18 mouse cellular contexts compared by ENCODE assay signal in genomic region chr14:9556333-9556732, GRCm38 (mm10).
DNase-seq lines count a peak whose midpoint lies in the region; ATAC-seq and TF ChIP-seq lines count a peak whose summit lies in the region.
"Had no signal": no experiment of that assay in that cellular context is flagged by ENCODE, and none has a peak within 500 bp of the region (broad histone marks: within the 10 kb centered on the region; RNA-seq: fewer than 3 reads in every experiment).

No protein-coding gene starts in this region.

- ATAC-seq in forebrain, postnatal 0 days, result no peak
- ATAC-seq in forebrain, embryonic 14.5 days, result peak; percentile 57; the same call in 1 of the 2 replicates
- ATAC-seq in limb, embryonic 11.5 days (ENCODE audit: insufficient number of reproducible peaks, low FRiP score, low TSS enrichment, low read depth), result no peak
- ATAC-seq in midbrain, postnatal 0 days (ENCODE audit: low FRiP score), result no peak
- ATAC-seq: activated CD4-positive, CD25-positive, alpha-beta regulatory T cell, adult 4 months; intestine, embryonic 15.5 days had no signal

- H3K4me1 ChIP-seq in forebrain, embryonic 10.5 days, result peaks cover 18% of the 10 kb centered on the region
- no peaks in the 10 kb centered on the region for H3K4me1 ChIP-seq in forebrain, postnatal 0 days (ENCODE audit: insufficient read depth)
- H3K4me1 ChIP-seq in forebrain, embryonic 14.5 days (ENCODE audit: control insufficient read depth, insufficient read depth, low read length), result peaks cover 11% of the 10 kb centered on the region; the same call in 1 of the 2 replicates
- peaks cover 7% of the 10 kb centered on the region; the same call in 1 of the 2 replicates for H3K4me1 ChIP-seq in limb, embryonic 11.5 days (ENCODE audit: control insufficient read depth, insufficient read depth, low read length)
- no peaks in the 10 kb centered on the region for H3K4me1 ChIP-seq in midbrain, postnatal 0 days (ENCODE audit: insufficient read depth, low read length)
- H3K4me1 ChIP-seq: intestine, embryonic 15.5 days had no signal

- no peak for TF ChIP-seq POLR2A in brain, embryonic 14.5 days (IDR thresholded peaks at IDR 0.05; ENCODE audit: borderline replicate concordance, extremely low read depth, insufficient read depth, insufficient read length, poor library complexity, severe bottlenecking)

- no peak overlapping the region for H3K4me3 ChIP-seq in forebrain, embryonic 10.5 days
- H3K4me3 ChIP-seq in forebrain, postnatal 0 days (ENCODE audit: low read depth, low read length), result no peak overlapping the region
- H3K4me3 ChIP-seq in forebrain, embryonic 14.5 days (ENCODE audit: low read depth, low read length), result no peak overlapping the region
- no peak overlapping the region for H3K4me3 ChIP-seq in limb, embryonic 11.5 days (ENCODE audit: low read depth, low read length)
- no peak overlapping the region for H3K4me3 ChIP-seq in midbrain, postnatal 0 days (ENCODE audit: low read depth, low read length)
- H3K4me3 ChIP-seq: hindbrain, embryonic 10.5 days; hindbrain, embryonic 13.5 days; intestine, embryonic 15.5 days had no signal

- no peaks in the 10 kb centered on the region for H3K36me3 ChIP-seq in forebrain, embryonic 10.5 days (replicated peaks)
- H3K36me3 ChIP-seq in forebrain, postnatal 0 days (ENCODE audit: insufficient read depth), result no peaks in the 10 kb centered on the region
- H3K36me3 ChIP-seq in forebrain, embryonic 14.5 days (ENCODE audit: control insufficient read depth, insufficient read depth, low read length), result no peaks in the 10 kb centered on the region
- H3K36me3 ChIP-seq in limb, embryonic 11.5 days (ENCODE audit: control insufficient read depth, insufficient read depth, low read length), result no peaks in the 10 kb centered on the region
- H3K36me3 ChIP-seq in midbrain, postnatal 0 days (ENCODE audit: insufficient read depth, low read length), result no peaks in the 10 kb centered on the region
- H3K36me3 ChIP-seq: hindbrain, embryonic 10.5 days; hindbrain, embryonic 13.5 days; intestine, embryonic 15.5 days had no signal

- 0 out of 2 replicates have a peak overlapping the region, but pooled peaks have one; percentile 48 for H3K27ac ChIP-seq in forebrain, embryonic 10.5 days
- H3K27ac ChIP-seq in forebrain, postnatal 0 days (ENCODE audit: low read depth, low read length), result no peak overlapping the region
- H3K27ac ChIP-seq in forebrain, embryonic 14.5 days (ENCODE audit: low read depth, low read length), result no peak overlapping the region
- H3K27ac ChIP-seq in limb, embryonic 11.5 days (replicated peaks; ENCODE audit: low read depth, low read length), result no peak overlapping the region
- no peak overlapping the region for H3K27ac ChIP-seq in midbrain, postnatal 0 days (ENCODE audit: low read depth, low read length)
- H3K27ac ChIP-seq: hindbrain, embryonic 10.5 days; hindbrain, embryonic 13.5 days; intestine, embryonic 15.5 days had no signal

- no peaks in the 10 kb centered on the region for H3K27me3 ChIP-seq in forebrain, embryonic 10.5 days (ENCODE audit: poor library complexity, severe bottlenecking)
- no peaks in the 10 kb centered on the region for H3K27me3 ChIP-seq in forebrain, postnatal 0 days (ENCODE audit: insufficient read depth, low read length)
- H3K27me3 ChIP-seq in forebrain, embryonic 14.5 days (replicated peaks; ENCODE audit: control insufficient read depth, insufficient read depth, low read length), result no peaks in the 10 kb centered on the region
- no peaks in the 10 kb centered on the region for H3K27me3 ChIP-seq in limb, embryonic 11.5 days (ENCODE audit: control insufficient read depth, insufficient read depth, low read length)
- H3K27me3 ChIP-seq in midbrain, postnatal 0 days (ENCODE audit: insufficient read depth, low read length), result no peaks in the 10 kb centered on the region
- H3K27me3 ChIP-seq: hindbrain, embryonic 13.5 days; intestine, embryonic 15.5 days had no signal

- DNase-seq in forebrain, embryonic 10.5 days (ENCODE audit: extremely low spot score, low spot score), result no peak
- DNase-seq in forebrain, postnatal 0 days, result no peak
- peak; percentile 55 for DNase-seq in brain, embryonic 14.5 days (ENCODE audit: low read depth)
- peak; percentile 33 for DNase-seq in forebrain, embryonic 14.5 days (ENCODE audit: low spot score)
- DNase-seq in limb, embryonic 11.5 days (ENCODE audit: low spot score), result peak; percentile 3
- no peak for DNase-seq in ovary, postnatal 10 days (ENCODE audit: low spot score)
- DNase-seq in midbrain, postnatal 0 days (ENCODE audit: low spot score), result no peak
- DNase-seq: adrenal gland, adult 8-10 months; adrenal gland, postnatal 25 days; cerebellum, adult 18-20 months; cerebellum, adult 9-10 months; gastrocnemius, postnatal 10 days; gastrocnemius, postnatal 36 days had no signal

- H3K4me2 ChIP-seq in forebrain, postnatal 0 days (ENCODE audit: low read depth), result no peak overlapping the region
- H3K4me2 ChIP-seq in forebrain, embryonic 14.5 days (ENCODE audit: low read length), result no peak overlapping the region
- no peak overlapping the region for H3K4me2 ChIP-seq in limb, embryonic 11.5 days (ENCODE audit: low read depth, severe bottlenecking)
- H3K4me2 ChIP-seq in midbrain, postnatal 0 days (ENCODE audit: low read depth, low read length, poor library complexity, severe bottlenecking), result no peak overlapping the region
- H3K4me2 ChIP-seq: heart, embryonic 11.5 days; hindbrain, embryonic 13.5 days; intestine, embryonic 15.5 days had no signal

- no peak overlapping the region for H3K9ac ChIP-seq in forebrain, postnatal 0 days
- no peak overlapping the region for H3K9ac ChIP-seq in forebrain, embryonic 14.5 days (ENCODE audit: low read length)
- H3K9ac ChIP-seq in limb, embryonic 11.5 days (ENCODE audit: low read length), result no peak overlapping the region
- H3K9ac ChIP-seq in midbrain, postnatal 0 days (replicated peaks; ENCODE audit: low read length, poor library complexity, severe bottlenecking), result no peak overlapping the region
- H3K9ac ChIP-seq: hindbrain, embryonic 13.5 days; intestine, embryonic 15.5 days had no signal

- H3K9me3 ChIP-seq in forebrain, embryonic 10.5 days, result no peaks in the 10 kb centered on the region
- no peaks in the 10 kb centered on the region for H3K9me3 ChIP-seq in forebrain, postnatal 0 days (ENCODE audit: low read length)
- no peaks in the 10 kb centered on the region for H3K9me3 ChIP-seq in forebrain, embryonic 14.5 days (replicated peaks; ENCODE audit: control insufficient read depth, low read length)
- H3K9me3 ChIP-seq in limb, embryonic 11.5 days (ENCODE audit: control insufficient read depth, low read length), result no peaks in the 10 kb centered on the region
- H3K9me3 ChIP-seq in midbrain, postnatal 0 days (ENCODE audit: low read length), result no peaks in the 10 kb centered on the region
- H3K9me3 ChIP-seq: hindbrain, embryonic 10.5 days; hindbrain, embryonic 13.5 days; intestine, embryonic 15.5 days had no signal

- TF ChIP-seq CTCF in forebrain, postnatal 0 days (IDR thresholded peaks at IDR 0.05; ENCODE audit: low read depth), result no peak
- TF ChIP-seq CTCF in brain, embryonic 14.5 days (IDR thresholded peaks at IDR 0.05; ENCODE audit: borderline replicate concordance, extremely low read depth, insufficient read depth, insufficient read length), result no peak
- no peak for TF ChIP-seq CTCF in midbrain, postnatal 0 days (IDR thresholded peaks at IDR 0.05)

- 66% methylated on average over 5 of the region's 5 CpGs for WGBS in forebrain, embryonic 10.5 days
- WGBS in forebrain, postnatal 0 days, result 18% methylated on average over 5 of the region's 5 CpGs
- 14% methylated on average over 5 of the region's 5 CpGs for WGBS in forebrain, embryonic 14.5 days
- whole genome bisulfite sequencing in limb, embryonic 11.5 days, result 57% methylated on average over 5 of the region's 5 CpGs
- 74% methylated on average over 5 of the region's 5 CpGs for WGBS in midbrain, postnatal 0 days

Comparison
In these comparisons a context has a peak if more than half of its experiments do, and no peak if none do; other contexts are left out.
1. DNase-seq: peak in brain, embryonic 14.5 days (single experiment), forebrain, embryonic 14.5 days (single experiment) and limb, embryonic 11.5 days (single experiment); none in forebrain, embryonic 10.5 days (single experiment), forebrain, postnatal 0 days (single experiment), ovary, postnatal 10 days (single experiment) and midbrain, postnatal 0 days (single experiment).